Mouse (Mus musculus) urinary bladder, postnatal 36 days (tissue): Measurements from ENCODE around the gene Gm10488.
"Not testable (repeated sequence)": the region's sequence is repeated elsewhere in the genome, so short reads cannot be mapped to it uniquely, and the experiment has no call there.

Experiments used
- DNase-seq, 2 experiments: peaks; one replicate each; pipeline ENCODE4 v3.0.0; 2022; ENCODE audit warnings: low spot score in 2 of 2, mixed read lengths in 1 of 2

Gene Gm10488

DNA sequence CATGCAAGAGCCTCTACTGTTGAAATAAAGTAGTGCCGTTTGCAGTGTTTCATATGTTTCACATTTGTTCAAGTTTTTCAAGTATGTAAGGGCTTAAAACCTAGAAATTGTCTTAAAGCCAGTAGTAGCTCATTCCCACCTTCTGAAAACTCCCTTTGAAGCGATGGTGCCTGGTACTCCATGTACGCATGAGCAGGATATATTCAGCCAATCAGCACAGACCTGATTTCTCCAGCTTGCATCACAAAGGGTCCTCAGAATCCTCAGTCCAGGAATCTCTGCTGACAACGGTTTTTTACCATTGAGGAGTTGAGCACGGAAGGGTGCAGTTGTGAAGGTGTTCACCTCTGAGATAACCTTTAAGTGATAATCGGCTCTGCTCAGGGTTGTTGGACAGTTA, at the start of gene Gm10488:
TSS of gene Gm10488 (plus strand) at position 301 of the 400 bp plus-strand sequence.
- not testable (repeated sequence) for DNase-seq
